Mouse (Mus musculus) MN1 (cell line): ENCODE data around the gene Ntm.

Source experiments
- DNase-seq: peaks from one replicate; pipeline ENCODE4 v3.0.0-alpha.2; 2016; ENCODE audit warnings: low spot score

Ntm gene

DNA sequence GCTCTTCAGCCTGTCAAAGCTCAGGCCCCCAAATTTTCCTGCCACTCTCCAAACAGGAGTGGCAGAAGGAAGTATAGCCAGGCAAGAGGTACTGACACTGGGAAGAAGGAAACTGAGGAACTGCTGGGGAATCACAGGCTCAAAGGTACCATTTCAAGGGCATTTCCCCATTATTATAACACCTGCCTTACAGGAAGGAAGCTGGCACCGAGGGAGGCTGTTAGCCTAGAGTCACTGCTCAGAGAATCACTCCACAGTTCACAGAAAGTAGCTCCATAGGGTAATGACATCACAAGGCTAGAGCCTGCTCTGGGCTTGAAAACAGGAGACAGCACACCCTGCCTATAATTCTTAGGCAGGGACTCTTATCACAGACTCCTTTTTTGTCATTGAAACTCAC, 643.7 kb downstream of the Ntm start:
- no peak for DNase-seq

DNA sequence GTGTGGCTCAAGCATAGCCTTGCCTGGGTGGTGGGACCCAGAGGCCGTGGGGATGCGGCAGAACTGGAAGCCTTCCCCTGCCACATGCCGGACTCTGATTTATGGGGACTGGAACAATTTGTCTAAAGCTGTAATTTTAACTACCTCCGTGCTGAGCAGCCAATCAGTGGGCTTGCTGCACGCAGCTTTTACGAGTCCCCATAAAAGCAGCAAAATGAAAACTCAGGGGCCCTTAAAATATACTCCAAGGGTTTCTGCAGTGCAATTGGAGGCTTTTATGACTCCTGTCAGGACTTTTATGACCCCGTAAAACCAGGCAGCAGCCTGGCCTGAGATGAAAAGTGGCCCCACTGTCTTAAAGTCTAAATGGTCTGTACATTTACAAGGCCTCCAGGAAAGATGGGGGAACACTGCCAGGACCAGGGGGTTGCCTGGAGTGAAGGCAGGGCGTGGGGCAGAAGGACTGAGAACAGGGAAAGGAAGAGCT, 644.2 kb downstream of the Ntm start:
- no peak for DNase-seq

DNA sequence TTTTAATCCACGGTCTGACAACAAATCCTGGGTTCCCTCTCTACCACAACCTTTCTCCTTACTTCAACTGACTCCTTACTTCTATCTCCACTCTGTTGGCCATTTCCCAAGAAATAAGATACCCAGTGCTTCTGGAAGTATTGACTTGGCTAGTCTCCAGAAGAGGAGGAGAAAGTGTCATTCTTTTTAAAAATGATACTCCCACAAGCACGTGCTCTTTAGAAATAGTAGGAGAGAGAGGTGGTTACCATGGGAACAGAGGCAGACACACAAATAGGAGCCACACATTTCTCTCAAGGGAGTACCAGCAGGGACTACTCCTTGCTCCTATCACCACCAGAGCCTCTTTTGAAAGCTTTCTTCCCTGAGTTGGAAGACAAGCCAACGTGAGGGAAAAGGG, 645.3 kb downstream of the Ntm start:
- no peak for DNase-seq

DNA sequence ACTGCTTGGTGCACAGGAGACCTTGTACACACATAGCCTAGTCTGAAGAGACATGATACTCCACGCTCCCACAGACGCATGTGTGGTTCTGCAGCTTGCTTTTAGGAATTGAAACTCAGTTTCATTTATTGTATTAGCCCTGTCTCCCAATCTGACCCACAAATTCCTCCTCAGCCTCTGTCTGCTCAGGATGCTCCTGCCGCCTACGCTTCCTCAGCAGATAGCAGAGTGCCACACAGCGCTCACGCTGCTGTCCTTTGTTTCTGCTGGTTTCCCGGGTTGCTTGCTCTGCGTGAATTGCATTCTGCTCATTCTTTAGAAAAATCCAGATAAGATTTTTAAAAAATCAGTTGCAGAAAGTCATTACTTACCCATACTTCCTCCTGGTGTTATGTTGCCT, 647.1 kb downstream of the Ntm start:
- no peak for DNase-seq

DNA sequence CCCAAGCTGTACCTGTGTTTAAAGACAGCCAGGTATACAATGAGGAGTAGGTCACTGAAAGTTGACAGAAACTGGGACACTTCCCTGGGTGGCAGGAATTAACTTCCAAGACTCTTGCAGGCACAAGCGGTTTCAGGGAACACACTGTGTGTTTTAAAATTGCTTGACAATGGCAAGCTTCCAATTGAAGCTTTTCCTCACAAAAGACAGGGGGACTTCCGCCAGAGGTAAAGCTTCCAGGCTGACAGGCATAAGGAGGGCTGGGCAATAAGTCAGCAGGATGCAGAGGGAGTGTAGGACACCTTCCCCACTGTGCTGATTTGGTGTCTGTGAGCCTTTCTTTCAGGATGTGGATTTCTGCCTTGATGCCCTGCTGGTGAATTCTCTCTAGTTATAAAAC, 656.0 kb downstream of the Ntm start:
- no peak for DNase-seq

DNA sequence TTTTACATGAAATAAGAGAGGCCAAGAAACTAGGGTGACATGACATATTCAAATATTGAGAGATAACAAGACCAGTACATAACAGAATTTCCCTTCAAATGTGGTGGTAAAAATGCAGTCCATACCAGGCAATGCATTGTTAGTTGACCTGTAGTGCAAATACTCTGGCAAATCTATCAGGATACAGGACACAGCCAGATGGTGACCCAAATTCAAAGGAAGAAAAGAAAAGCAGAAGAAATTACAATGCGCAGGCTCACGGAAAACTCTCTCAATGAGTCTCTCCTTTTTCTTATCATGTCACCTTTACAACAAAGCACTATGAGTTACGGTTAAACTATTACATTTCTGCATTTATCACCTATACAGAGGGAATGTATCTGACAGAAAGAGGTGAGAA, 664.6 kb downstream of the Ntm start:
- DNase-seq: no peak

DNA sequence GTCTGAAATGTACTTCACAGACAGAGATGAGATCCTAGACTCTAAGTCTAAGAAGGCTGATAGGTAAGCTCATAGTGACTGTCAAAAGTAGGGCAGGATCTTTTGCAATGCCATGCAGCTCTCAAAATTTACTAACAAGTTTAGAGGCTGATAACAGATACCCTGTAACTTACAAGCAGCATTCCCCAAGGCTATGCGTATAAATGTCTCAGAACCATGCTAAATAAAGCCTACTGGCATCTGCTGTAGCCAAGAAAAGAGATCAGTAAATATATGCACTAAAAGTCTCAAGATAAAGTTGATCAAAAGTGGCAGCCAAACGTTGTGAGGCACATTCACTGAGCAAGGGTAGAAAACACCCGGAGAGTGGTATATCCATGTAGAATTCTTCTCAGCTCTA, 666.2 kb downstream of the Ntm start:
- DNase-seq: no peak

DNA sequence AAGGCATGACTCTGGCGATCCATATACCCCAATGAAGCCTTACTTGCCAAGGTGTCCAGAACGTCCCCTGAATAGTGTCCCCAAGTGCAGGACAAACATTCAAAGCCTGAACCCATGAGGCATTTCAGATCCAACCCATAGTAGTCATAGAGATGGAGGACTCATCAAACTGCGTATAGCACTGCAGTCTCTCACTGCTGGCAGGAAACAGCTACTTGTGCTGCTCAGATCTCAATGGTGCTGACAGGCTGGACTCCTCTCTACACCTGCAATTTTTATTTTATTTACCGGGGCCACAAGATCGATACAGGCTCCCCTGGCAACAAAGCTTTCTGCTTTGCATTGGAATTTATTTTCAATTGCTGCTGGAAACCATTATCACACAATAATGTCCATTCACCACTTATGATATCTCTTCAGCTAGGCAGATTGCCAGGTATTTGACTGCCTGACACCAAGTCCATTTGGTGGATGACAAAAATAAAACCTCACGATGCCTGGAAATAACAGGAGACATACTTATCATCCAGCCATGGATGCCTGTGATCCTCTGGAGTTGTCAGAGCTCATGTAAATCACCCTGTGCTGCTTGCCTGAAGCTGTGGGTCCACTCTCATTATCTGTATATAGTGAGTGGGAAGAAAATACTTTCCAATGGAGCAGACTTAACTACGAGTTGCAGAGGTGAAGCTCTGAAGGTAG, 674.8 kb downstream of the Ntm start:
- no peak for DNase-seq

DNA sequence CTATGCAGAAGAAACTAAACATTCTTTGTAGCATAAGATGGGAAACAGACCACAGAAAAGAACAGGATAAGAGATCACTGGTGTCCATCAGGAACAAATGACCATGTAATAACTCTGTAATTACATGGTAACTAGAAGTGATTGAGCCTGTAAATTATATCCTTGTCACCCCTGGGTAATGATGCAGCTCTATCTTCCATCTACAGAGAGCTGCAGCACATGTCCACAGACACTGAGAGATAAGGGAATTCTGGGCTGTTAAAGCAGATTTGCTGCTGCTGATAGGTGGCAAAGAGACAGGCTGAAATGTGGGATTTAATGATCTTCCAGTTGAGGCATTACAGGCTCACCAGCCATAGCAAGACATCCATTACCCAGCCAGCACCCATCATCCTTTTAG, 677.8 kb downstream of the Ntm start:
- DNase-seq: no peak

DNA sequence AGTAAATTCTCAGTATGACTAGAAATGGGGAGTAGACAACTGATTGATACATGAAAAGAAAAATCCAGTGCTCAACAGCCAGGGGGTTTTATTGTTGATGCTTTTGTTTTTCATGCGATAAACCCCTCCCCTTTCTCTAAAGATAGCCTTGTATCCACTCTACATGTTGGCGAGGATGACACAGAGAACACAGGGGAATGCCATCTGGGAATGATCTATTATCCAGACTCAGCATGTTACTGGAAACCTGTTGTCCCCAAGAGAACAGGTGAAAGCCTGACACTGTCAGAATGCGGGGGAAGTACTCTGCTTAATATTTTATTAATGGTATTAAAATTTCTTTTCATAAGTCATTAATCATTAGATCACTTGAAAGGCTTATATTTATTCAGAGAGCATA, 690.1 kb downstream of the Ntm start:
- DNase-seq: no peak

DNA sequence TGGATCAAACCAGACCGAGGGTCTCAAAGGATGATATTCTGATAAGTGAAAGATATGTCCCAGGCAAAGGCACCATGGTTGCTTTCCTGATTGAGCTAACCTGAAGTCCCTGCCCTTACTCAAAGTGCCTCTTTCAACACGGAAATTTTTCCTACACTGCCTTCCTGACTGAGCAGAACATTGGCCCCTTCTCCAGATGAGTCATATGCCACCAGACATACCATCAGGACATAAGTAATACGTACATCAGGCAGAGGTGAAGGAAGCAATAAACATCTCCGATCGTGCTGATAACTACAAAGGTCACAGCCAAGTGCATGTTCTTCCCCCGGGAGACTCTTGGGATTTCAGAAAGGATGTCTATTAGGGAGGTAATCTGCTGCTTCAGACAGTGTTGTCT, 693.0 kb downstream of the Ntm start:
- no peak for DNase-seq

DNA sequence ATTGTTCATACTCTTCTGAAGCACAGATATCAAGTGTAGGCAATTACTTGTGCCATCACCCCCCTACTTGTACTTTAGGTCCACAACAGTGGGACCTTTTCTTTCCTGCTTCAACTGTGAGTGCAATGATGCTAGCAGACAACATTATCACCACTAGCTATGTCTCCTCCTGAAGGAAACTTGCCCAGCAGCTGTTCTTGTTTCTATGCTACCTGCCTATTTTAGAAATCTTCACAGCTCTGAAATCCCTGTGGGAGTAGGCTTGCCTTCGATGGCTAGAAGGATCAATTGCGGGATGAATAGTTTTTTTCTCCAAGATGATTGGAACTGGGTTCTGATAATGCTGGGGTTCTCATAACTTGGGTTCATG, 693.7 kb downstream of the Ntm start:
- no peak for DNase-seq

DNA sequence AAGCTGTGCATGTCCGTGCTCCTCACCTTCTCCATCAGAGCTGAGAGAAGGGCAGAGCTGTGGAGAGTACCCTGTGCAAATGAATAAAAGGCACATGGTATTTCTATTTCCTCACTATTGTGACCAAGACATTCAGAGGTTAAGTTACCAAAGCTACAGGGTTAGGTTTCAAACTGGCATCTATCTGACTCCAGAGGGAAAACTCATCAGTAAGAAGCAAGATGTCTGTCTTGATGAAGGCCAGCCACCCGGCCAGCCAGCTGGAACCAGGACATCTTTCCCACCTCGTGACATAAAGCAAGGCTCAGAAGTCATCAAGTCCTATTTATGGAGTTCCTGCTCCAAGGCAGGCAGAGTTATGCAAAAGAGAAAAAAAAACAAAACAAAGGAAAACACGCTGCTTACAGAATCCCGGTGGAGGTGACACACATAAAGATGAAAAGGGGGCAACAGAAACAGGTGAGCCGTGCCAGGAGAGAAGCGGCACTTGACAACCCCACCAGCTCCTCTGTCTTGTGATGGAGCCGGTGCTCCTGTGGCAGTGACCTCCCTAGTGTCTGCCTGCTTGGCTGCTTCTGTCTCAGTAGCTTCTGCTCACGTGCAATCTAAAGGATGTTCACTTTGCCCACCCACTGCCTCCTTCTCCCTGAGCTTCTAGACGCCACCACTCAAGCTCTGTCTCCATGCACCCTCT, 694.2 kb downstream of the Ntm start:
- DNase-seq: no peak

DNA sequence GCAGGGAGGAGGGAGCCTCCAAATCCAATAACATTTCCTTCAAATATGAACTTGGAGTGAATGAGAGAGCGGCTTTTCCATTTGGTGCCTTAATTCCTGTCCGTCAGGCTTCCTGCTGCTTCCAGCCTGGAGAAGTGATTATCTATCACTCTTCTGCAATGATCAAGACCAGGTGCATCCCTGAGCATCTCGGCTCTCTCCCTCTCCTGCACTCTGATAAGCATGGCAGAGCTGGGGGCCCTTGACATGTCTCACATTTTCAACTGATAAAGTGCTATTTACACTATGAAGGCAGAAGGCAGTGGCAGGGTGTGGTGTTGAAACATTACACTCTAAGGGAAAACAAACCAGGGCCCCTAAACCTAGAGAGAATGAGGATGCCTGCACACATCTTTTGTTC, 695.3 kb downstream of the Ntm start:
- DNase-seq: no peak

DNA sequence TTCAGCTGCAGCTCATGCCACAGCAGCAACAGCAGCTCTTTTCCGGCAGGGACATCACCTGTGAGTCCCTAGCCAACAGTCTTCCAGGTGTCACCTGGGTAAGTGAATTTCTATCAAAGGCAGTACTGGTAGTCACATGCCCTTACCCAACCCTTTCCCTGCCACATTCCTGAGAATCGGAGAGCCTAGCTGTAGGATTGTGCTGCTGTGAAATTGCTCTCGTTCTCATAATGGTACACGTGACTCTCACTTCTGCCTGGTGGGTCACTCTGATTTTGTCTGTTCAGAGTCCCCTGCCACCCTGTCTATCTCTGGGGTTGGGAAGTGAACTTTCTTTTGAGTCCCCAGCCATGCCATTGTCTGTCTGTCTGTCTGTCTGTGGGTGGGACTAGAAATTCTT, 697.8 kb downstream of the Ntm start:
- no peak for DNase-seq

DNA sequence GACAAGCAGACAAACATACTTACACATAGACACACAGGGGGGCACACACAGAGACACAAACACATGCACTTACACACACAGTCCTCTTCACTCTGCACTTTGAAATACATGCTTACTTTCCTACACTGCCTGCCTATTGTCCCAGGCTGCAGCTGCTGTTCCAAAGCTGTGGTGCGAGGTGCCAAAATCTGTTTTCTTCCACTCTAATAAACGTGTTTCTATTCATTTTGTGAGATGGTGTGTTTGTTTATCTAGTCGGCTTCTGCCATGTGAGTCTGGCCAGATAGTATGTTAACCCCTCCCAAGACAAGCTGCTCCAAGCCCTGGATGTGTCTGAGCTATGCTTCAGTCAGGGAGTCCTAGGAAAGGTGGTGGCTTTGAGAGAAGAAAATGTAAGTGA, 700.1 kb downstream of the Ntm start:
- DNase-seq: no peak

DNA sequence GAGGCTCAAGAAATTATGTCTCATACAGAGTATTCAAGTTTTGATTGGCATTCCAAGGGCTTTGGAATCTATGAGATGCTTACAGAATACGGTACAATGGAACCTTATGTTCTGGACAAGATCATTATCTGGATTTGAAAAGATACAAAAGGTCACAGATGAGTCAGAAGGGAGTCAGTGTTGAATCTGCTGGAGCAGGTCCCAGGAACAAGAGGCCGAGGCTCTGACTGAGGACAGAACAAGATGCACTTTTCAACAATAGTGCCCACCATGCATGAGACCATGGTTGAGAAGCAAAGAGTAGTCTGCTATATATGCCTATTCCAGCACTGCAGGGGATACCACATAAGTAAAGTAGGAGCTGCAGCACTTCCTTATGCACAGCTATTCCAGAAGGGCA, 710.1 kb downstream of the Ntm start:
- no peak for DNase-seq

DNA sequence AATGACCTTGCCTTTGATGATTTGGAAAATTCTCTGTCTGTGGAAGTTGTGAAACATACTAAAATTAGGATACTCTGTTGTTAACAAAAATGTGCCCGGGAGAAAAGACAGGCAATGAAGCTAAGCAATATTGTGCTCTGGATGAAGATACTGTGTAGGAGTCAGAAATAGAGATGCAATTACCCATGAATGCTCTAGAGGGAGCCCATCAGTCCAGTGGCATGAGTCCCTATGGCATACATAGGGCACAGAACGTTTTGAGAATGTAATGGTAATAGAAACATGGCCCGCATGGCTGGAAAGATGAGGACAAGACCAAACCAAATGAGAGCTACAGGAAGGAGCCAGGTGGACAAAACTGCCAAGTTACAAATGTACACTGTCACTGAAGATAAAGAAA, 712.1 kb downstream of the Ntm start:
- no peak for DNase-seq

DNA sequence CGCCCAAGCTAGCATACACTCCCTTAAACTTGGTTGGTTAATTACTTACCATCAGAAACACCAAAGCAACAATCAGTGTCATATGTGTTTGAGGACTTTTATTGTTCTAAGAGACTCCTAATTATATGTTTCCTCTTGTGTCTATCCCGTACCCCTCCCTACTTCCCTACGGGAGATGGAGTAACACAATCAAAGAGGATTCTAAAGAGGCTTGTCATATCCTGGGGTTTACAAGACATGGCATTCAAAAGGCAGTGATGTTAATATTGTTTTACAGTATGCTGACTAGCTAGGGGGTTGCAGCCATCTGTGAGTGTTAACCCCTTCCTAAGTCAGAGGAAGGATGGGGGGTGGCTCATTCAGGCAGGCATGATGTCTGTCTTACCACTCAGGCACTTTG, 715.1 kb downstream of the Ntm start:
- no peak for DNase-seq

DNA sequence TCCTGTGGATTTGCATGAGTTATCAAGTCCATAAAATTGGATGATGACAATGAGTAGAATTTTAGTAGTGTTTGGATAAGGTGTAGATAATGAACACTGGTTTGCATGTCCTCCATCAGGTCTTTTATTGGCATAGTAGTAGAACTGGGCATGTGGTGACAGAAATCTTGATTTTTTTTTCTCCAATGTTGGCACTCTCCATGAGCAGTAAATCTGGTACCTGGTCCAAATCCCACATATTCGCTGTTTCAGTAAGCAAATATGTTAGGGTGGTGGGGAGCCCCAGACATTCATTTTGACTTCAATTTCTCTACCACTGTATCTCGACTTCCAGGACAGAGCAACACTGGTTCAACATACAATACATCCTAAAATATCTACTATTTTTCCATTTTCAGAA, 718.9 kb downstream of the Ntm start:
- DNase-seq: no peak

DNA sequence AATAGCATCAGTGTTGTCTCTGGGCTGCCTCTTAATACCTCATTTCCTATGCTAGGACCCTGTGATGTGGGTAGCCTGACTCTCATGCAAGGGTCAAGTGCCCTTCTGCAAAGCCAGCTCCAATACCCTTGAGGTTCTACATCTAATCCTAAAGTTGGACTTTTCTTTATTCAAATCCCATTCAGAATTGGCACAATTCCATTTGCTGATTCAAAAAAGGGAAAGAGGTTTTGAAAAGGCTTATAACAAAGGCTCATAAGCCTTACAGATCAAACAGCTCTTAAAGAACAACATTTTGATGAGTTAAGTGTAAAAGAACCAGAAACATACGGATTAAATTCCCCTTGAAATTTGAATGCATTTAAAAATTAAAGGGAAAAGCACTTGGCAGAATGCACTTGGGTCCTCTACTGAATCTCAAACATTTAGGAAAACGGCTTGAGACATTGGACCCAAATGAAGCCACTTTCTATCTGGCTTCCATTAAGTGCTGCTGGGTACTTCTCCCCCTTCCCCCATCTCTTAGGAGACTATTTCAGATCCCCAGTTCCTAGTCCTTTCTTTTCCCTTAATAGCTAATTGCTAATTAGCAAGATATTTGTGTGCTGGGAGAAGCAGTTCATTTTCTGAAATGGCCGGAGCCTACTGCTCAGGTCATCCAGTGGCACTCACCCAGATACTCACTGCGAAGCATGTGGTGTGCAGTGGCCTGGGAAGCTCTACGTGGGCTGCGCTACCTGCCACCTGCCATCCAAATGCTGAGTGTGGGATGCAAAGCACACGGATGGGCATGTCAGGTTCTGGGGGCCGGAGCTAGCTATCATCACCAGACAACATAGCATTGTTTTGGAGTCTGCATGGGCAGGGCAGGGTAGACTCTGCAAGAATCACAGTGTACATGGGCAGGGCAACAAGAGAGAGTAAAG, 720.2 kb downstream of the Ntm start:
- DNase-seq: no peak

DNA sequence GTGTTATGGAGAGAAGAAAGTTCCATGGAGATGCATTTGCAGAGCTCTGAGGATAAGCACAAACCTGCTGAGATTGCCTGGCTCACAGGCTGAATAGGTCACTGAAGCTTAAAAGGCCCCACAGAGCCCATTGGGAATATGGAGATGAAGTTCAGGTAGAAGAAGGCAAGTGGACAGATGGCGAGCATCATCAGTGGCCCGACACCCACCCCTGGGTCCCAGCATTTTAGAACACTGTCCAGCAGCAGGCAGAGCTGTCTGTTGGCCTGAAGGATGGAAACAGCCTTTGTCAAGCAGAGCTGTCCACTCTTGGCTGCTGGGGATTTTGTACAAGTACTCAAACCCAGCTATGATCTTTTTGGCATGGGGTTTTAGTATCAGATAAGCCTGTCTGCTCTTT, 722.1 kb downstream of the Ntm start:
- no peak for DNase-seq

DNA sequence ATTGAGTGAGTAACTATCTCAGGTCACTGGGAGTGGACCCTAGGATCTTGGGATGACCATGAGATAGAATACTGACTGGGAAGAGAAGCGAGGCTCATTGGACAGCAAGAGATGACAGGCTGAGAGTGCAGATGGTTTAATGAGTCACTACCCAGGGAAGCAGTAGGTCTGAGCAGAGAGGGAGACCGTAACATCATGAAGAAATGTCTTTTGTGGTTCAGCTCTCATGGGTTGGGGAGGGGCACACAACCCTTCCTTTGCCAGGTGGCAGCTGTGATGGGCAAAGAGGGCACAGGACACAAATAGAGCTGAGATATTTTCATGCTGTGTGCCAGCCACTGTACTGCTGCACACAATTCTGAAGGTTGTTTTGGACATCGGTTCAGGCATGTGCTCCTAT, 724.0 kb downstream of the Ntm start:
- no peak for DNase-seq
